Mouse (Mus musculus) bone marrow macrophage, adult 2 months (primary cell): Measurements from ENCODE around the gene Atpaf1.

ENCODE experiments used
- CTCF ChIP-seq: IDR thresholded peaks from 2 replicates; pipeline ENCODE4 v1.5.1; 2012; ENCODE audit warnings: low read depth, mild to moderate bottlenecking, low read length, moderate library complexity
- POLR2A ChIP-seq: IDR thresholded peaks from 2 replicates; pipeline ENCODE4 v1.6.1; 2012; ENCODE audit warnings: mild to moderate bottlenecking, low read depth, low read length, borderline replicate concordance

GRCm38 (mm10) chr4:115840842-115841241 is 56.2 kb downstream of the Atpaf1 start:
- TF ChIP-seq POLR2A (no peak), CTCF (no peak)
